Mouse (Mus musculus): ENCODE measurements at regions not wholly inside any gene's neighbourhood (a gene's known extent, or its start where the extent isn't known, plus 50 kb on each side); places are given as distances from the start of the nearest gene placed in this dataset.

- no peak for DNase-seq
Measured at GRCm38 (mm10) chr12:106429991-106430390, 420.0 kb downstream of the Vrk1 start.

- no peak for DNase-seq
Measured at GRCm38 (mm10) chr12:106445151-106445550, 435.1 kb downstream of the Vrk1 start.

DNA sequence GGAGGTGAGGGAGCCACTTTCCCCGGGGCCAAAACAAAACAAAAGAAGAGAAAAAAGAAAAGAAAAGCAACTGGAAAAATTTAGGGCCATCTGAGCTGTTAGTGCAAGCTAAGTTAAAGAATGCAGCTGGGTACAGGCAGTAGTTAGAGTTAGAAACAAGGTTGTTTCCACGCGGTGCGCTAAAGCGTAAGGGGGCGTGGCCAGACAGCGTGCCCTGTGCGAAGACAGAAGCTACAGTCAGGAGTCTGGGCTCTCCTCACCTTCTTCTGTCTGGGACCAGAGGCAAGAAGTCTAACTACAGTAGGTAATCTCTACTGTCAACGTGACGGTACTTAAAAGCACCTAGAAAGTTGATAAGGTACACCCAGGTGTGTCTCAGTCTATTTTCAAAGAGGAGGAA lies 435.9 kb downstream of the Vrk1 start:
- no peak for DNase-seq

GRCm38 (mm10) chr12:106446876-106447532 lies 437.0 kb downstream of the Vrk1 start:
- DNase-seq = no peak

- no peak for DNase-seq
Measured at GRCm38 (mm10) chr12:106448551-106448950, 438.5 kb downstream of the Vrk1 start.

DNA sequence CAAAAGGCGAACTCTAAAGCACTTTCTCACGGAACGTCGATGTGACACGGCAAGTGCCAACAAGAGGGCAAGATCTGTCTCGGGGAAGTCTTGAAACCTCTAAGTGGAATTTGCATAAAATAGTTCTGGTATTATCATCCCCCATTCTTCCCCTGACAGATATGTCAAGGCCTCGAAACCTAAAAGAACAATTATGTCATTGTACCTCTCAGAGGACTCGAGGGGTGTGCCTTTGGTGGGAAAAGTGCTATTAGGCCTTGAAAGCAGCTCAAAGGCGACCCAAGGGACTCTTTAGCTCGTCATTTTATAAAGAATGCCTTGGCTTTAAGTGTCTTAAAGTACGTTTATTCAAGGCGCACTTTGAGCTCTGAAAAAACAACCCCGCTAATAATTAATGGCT lies 443.5 kb downstream of the Vrk1 start:
- DNase-seq = no peak

GRCm38 (mm10) chr12:106458215-106458614 lies 448.2 kb downstream of the Vrk1 start:
- no peak for DNase-seq

DNA sequence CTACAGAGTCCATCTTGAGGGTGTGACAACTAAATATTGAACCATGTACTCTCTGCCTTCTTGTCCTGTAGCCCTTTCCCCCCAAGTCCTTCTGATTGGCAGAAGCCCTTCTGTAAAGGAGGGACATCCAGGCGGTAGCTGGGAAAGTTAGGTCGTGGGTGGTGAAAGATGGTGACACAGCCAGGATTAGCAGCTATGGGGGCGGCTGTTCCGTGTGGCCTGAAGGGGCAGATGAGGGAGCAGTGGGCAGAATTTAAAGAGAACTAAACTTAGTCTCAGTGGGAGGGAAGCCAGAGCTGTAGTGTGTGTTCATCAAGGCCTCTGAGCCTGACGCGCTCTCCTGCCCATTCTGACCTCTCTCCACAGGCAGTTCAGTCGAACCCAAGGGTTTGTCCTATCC lies 450.6 kb downstream of the Vrk1 start:
- no peak for DNase-seq

- DNase-seq = no peak
Measured at GRCm38 (mm10) chr12:106462281-106462680, 452.3 kb downstream of the Vrk1 start.

GRCm38 (mm10) chr12:106464701-106465100 lies 454.7 kb downstream of the Vrk1 start:
- DNase-seq = no peak

DNA sequence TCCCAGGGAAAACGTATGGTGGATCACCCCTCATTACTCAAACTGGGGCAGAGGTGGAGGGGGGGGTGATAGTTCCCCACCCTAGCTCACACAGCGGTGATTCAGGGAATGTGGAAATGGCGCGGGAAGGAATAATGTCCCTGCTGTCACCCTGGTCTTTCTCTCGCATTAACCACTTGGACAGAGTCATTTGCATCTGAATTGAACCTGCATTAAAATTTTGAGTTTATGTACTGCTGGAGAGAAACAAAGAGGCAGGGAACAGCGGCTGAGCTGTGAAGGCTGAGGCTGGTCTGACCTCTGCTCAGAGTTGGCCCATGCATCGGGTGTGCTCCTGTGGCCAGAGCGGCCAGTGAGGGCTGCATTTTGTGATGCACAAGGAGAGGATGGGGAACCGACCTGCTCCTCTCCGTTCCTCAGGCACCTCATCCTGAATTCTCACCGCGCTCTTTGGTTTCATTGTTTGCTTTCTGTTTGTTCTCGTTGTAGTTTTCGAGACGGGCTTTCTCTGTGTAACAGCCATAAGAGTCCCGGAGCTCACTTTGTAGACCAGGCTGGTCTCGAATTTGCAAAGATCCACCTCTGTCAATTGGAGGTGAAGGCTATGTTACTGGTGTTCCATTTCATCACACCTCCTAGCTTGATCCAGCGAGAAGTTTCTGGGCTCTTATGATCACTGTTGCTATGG lies 458.3 kb downstream of the Vrk1 start:
- no peak for DNase-seq

GRCm38 (mm10) chr12:106474501-106475165 lies 464.6 kb downstream of the Vrk1 start:
- DNase-seq = no peak

GRCm38 (mm10) chr12:106475486-106476050 lies 465.5 kb downstream of the Vrk1 start:
- no peak for DNase-seq

GRCm38 (mm10) chr12:106477040-106477665 lies 467.1 kb downstream of the Vrk1 start:
- no peak for DNase-seq

DNA sequence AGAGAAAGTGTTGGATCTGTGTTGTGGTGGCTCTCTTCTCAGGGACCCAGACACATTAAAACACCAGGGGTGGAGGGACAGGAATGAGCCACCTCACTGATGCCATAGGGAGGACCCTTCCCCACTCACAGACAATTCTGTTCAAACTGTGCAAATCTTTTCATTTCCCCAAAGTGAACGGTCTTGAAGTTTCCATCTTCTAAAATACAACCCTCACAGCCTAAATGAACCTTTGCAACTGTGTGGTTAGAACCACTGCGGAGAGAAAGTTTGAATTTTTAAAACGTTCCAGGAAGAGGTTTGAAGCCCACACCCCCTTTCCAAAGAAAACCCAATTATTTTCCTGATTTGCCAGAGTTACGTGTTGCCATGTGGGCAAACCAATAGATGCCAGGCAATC lies 467.7 kb downstream of the Vrk1 start:
- no peak for DNase-seq

DNA sequence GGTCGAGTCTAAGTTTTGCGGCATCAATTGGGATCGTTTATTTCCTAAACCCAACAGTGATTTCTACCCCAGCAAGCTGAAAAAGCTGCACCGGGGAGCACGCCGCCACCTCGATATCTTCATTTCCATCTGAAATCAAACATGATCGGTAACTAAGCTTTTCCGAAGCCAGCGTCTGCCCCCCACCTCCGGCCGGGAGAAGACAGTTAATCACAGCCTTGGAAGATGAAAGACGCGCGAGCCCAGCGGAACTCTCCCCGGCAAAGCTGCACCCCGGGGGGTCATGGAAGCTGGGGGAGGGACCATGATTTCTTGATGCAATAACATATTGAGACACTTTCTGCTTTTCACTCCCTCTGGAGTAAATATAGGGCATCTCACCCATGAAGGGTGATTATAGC lies 468.4 kb downstream of the Vrk1 start:
- DNase-seq = no peak

DNA sequence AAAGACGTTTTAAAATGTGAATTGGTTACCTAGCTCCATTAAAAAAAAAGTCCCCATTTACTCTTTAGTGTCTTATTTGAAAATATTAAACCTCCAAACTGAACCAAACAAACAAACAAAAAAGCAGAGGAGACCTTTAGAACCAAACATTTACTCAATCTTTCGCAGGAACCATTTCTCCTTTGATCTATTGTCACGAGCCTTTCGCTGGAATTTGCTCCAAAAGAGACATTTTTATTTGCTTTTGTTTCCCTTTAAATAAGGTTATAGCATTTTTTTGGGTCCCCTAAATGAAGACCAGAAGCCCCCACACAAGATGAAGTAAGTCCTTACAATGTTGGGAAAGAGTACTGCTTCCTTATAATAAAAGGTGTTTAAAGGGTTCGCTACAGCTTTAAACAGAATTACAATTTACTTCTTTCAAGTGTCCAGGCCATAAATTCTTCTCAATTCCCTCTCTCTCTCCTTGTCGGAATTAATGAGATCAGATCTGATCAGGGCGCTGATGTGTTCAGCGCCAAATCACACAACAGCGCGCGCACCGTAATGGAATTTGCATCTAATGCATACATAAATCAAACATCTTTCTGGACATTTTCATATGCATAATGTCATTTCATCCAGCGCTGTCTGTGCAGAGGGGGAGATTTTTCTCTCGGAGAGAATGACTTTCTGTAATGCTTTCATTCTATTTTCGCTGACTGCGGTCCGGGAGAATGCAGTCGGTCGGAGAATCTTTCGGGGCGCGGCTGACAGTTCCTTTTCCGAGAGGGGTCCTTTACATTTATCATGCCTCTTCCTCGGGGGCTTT lies 469.2 kb downstream of the Vrk1 start:
- no peak for DNase-seq

DNA sequence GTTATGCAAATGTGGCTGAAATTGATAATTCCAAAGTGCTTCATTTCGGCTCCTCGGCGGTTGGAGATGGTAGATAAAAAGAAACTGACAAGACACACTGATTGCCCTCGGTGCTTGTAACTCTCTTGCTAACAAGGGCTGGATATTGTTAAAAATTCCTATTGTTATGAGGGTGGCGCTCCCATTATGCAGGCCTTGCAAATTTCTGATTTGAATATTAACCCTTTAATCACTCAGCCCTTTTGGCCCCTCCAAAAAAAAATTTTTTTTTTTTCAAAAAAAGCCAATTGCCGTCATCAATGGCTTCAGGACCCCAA lies 469.8 kb downstream of the Vrk1 start:
- DNase-seq = no peak

GRCm38 (mm10) chr12:106480281-106481060 lies 470.4 kb downstream of the Vrk1 start:
- no peak for DNase-seq

DNA sequence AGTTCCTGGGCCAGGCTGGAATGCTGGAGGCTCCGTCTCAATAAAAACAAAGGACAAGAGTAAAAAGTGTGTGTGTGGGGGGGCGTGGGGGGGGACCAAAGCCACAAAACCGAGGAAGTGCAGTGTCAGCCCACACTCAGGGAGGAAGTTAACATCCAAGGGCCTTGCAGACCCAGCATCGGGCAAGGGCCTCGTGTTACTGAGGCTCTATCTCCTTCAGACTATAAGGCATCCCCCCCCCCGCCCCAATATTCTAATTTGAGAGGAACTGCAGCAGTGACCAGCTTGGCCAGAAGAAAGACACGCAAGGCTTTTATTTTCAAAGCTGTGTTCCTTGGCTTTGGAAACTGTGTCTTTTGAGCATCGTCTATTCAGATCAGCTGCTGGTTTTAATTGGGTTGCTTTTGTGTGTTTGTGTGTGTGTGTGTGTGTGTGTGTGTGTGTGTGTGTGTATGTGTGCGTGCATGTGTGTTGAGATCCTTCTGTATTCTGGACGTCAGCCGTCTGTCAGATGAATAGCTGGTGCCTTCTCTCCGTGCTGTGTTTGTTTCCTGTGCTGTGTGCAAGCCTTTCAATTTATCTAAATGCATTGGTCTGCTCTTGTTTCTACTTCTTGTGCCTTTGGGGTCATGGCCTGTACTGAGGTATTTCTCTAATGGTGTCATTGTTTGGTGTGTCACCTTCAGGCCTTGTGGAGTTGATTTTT lies 491.7 kb downstream of the Vrk1 start:
- no peak for DNase-seq

- DNase-seq = no peak
Measured at GRCm38 (mm10) chr12:106504285-106504684, 494.3 kb downstream of the Vrk1 start.
